ENCODE assay signal across 17 mouse cellular contexts in genomic region chr2:15538643-15539042, GRCm38 (mm10). TPM values are rescaled to one million over a fixed set of nuclear protein-coding genes. Genes with fewer than 3 reads are reported as not detected.
DNase-seq lines count a peak whose midpoint lies in the region; ATAC-seq lines count a peak whose summit lies in the region.
"Had no signal": no experiment of that assay in that cellular context is flagged by ENCODE, and none has a peak within 500 bp of the region (broad histone marks: within the 10 kb centered on the region; RNA-seq: fewer than 3 reads in every experiment).

No protein-coding gene starts in this region.

- H3K4me2 ChIP-seq in forebrain, embryonic 11.5 days (ENCODE audit: low read depth, low read length, severe bottlenecking), result no peak overlapping the region
- H3K4me2 ChIP-seq in kidney, embryonic 16.5 days (replicated peaks; ENCODE audit: low read depth, low read length), result no peak overlapping the region
- H3K4me2 ChIP-seq: forebrain, embryonic 15.5 days; liver, embryonic 12.5 days; midbrain, embryonic 15.5 days had no signal

- no peak overlapping the region for H3K9ac ChIP-seq in forebrain, embryonic 11.5 days (ENCODE audit: low read length)
- no peak overlapping the region for H3K9ac ChIP-seq in kidney, embryonic 16.5 days (replicated peaks; ENCODE audit: low read length)
- H3K9ac ChIP-seq: forebrain, embryonic 15.5 days; liver, embryonic 12.5 days; midbrain, embryonic 15.5 days had no signal

- ATAC-seq in forebrain, embryonic 11.5 days (replicated peaks; ENCODE audit: low FRiP score), result 0 out of 2 replicates have a peak, but pooled peaks have one; percentile 23
- 0 out of 2 replicates have a peak, but pooled peaks have one; percentile 49 for ATAC-seq in kidney, embryonic 16.5 days (ENCODE audit: low FRiP score, low TSS enrichment)
- ATAC-seq: forebrain, embryonic 15.5 days; liver, embryonic 12.5 days; midbrain, embryonic 15.5 days had no signal

- 93% methylated on average over 1 of the region's 1 CpGs for WGBS in forebrain, embryonic 11.5 days
- whole genome bisulfite sequencing in forebrain, embryonic 10.5 days, result 93% methylated on average over 1 of the region's 1 CpGs
- WGBS in kidney, embryonic 16.5 days, result 61% methylated on average over 1 of the region's 1 CpGs

- H3K27me3 ChIP-seq in forebrain, embryonic 11.5 days (ENCODE audit: control insufficient read depth, insufficient read depth, low read length), result no peaks in the 10 kb centered on the region
- H3K27me3 ChIP-seq in forebrain, embryonic 10.5 days (ENCODE audit: poor library complexity, severe bottlenecking), result no peaks in the 10 kb centered on the region
- no peaks in the 10 kb centered on the region for H3K27me3 ChIP-seq in kidney, embryonic 16.5 days (ENCODE audit: insufficient read depth, low read length)
- H3K27me3 ChIP-seq: forebrain, embryonic 15.5 days; liver, embryonic 12.5 days; midbrain, embryonic 15.5 days had no signal

- no peaks in the 10 kb centered on the region for H3K4me1 ChIP-seq in forebrain, embryonic 11.5 days (replicated peaks; ENCODE audit: control insufficient read depth, insufficient read depth, low read length)
- no peaks in the 10 kb centered on the region for H3K4me1 ChIP-seq in forebrain, embryonic 10.5 days
- no peaks in the 10 kb centered on the region for H3K4me1 ChIP-seq in kidney, embryonic 16.5 days (ENCODE audit: insufficient read depth, low read length)
- H3K4me1 ChIP-seq: forebrain, embryonic 15.5 days; hindbrain, embryonic 10.5 days; liver, embryonic 12.5 days; midbrain, embryonic 15.5 days had no signal

- H3K9me3 ChIP-seq in forebrain, embryonic 11.5 days (ENCODE audit: control insufficient read depth, low read length), result no peaks in the 10 kb centered on the region
- no peaks in the 10 kb centered on the region for H3K9me3 ChIP-seq in forebrain, embryonic 10.5 days
- no peaks in the 10 kb centered on the region for H3K9me3 ChIP-seq in kidney, embryonic 16.5 days (ENCODE audit: low read length)
- H3K9me3 ChIP-seq: forebrain, embryonic 15.5 days; hindbrain, embryonic 10.5 days; liver, embryonic 12.5 days; midbrain, embryonic 15.5 days had no signal

- no peak for DNase-seq in forebrain, embryonic 11.5 days (ENCODE audit: low spot score)
- no peak for DNase-seq in forebrain, embryonic 10.5 days (ENCODE audit: extremely low spot score, low spot score)
- no peak for DNase-seq in kidney, postnatal 25 days
- peak; percentile 52 for DNase-seq in gonadal fat pad, adult 2 months (ENCODE audit: low read depth)
- DNase-seq in lung, postnatal 10 days, result peak; percentile 62
- DNase-seq in MN1 (ENCODE audit: low spot score), result no peak
- DNase-seq in urinary bladder, postnatal 25 days (ENCODE audit: low spot score), result no peak
- DNase-seq: cerebellum, adult 18-20 months; gastrocnemius, adult 2 months; kidney, postnatal 10 days; right cerebral cortex, postnatal 14 days; thymus, postnatal 36 days had no signal

- no peak overlapping the region for H3K27ac ChIP-seq in forebrain, embryonic 11.5 days (ENCODE audit: low read depth, low read length)
- no peak overlapping the region for H3K27ac ChIP-seq in forebrain, embryonic 10.5 days
- H3K27ac ChIP-seq in kidney, embryonic 16.5 days (ENCODE audit: low read length), result no peak overlapping the region
- H3K27ac ChIP-seq: forebrain, embryonic 15.5 days; gastrocnemius, adult 2 months; hindbrain, embryonic 10.5 days; liver, embryonic 12.5 days; midbrain, embryonic 15.5 days had no signal

- no peak overlapping the region for H3K4me3 ChIP-seq in forebrain, embryonic 11.5 days (ENCODE audit: low read depth, low read length)
- no peak overlapping the region for H3K4me3 ChIP-seq in forebrain, embryonic 10.5 days
- H3K4me3 ChIP-seq in kidney, embryonic 16.5 days (ENCODE audit: low read length), result no peak overlapping the region
- H3K4me3 ChIP-seq: forebrain, embryonic 15.5 days; gastrocnemius, adult 2 months; hindbrain, embryonic 10.5 days; liver, embryonic 12.5 days; midbrain, embryonic 15.5 days had no signal

- H3K36me3 ChIP-seq in forebrain, embryonic 11.5 days (ENCODE audit: control insufficient read depth, insufficient read depth, low read length), result no peaks in the 10 kb centered on the region
- no peaks in the 10 kb centered on the region for H3K36me3 ChIP-seq in forebrain, embryonic 10.5 days (replicated peaks)
- no peaks in the 10 kb centered on the region for H3K36me3 ChIP-seq in kidney, embryonic 16.5 days (ENCODE audit: insufficient read depth, low read length)
- H3K36me3 ChIP-seq: forebrain, embryonic 15.5 days; hindbrain, embryonic 10.5 days; liver, embryonic 12.5 days; midbrain, embryonic 15.5 days had no signal

RNA-seq across cellular contexts. Expression of gene Malrd1, which starts 12.4 kb away (rescaled TPM):
- 0.07 TPM in 2 replicates for polyA plus RNA-seq in forebrain, embryonic 11.5 days (2014; fragmentation: Nextera tagmentation; extraction: Ambion mirVana)
- not detected in 2 replicates for polyA plus RNA-seq in forebrain, embryonic 10.5 days (2016; fragmentation: Nextera tagmentation; extraction: Ambion mirVana)
- 0.31 and 0.34 TPM in 2 replicates for polyA plus RNA-seq in kidney, embryonic 16.5 days (2015; fragmentation: Nextera tagmentation; extraction: Ambion mirVana)
- polyA plus RNA-seq in gonadal fat pad, adult 2 months (2012; rRNA removed), result 1.6 TPM in 2 replicates
- polyA plus RNA-seq: forebrain, embryonic 15.5 days; hindbrain, embryonic 10.5 days; liver, embryonic 12.5 days had no signal

Comparison
In these comparisons a context has a peak if more than half of its experiments do, and no peak if none do; other contexts are left out.
1. DNase-seq: peak in gonadal fat pad, adult 2 months (single experiment) and lung, postnatal 10 days (single experiment); none in forebrain, embryonic 11.5 days (single experiment), forebrain, embryonic 10.5 days (single experiment), kidney, postnatal 25 days (0 of 2), MN1 (single experiment) and urinary bladder, postnatal 25 days (single experiment).